Mouse (Mus musculus) embryonic facial prominence, embryonic 11.5 days (tissue): ENCODE results near the gene Grm4. TPM values are rescaled to one million over a fixed set of nuclear protein-coding genes. Genes with fewer than 3 reads are reported as not detected.

Experiments used
- ATAC-seq: fragments of 200-750 bp; cut with Nextera tagmentation; replicated peaks from 2 replicates; pipeline ENCODE4 v1.8.0; 2017; ENCODE audit warnings: low read depth; ENCODE audit not compliant: insufficient number of reproducible peaks, low FRiP score, low TSS enrichment
- DNase-seq: peaks from one replicate; pipeline ENCODE4 v3.0.0-alpha.2; 2015; ENCODE audit warnings: low spot score
- H3K27ac ChIP-seq: fragments of 300-500 bp; sonication (generic); replicated peaks from 2 replicates; pipeline ENCODE4 v1.5.1; 2014; ENCODE audit warnings: mild to moderate bottlenecking, low read depth, low read length, control low read depth
- H3K27me3 ChIP-seq: fragments of 300-500 bp; sonication (generic); 2 replicates; pipeline ENCODE4 v1.6.1; 2014; ENCODE audit warnings: mild to moderate bottlenecking, low read length, moderate library complexity, mixed read lengths; ENCODE audit not compliant: control insufficient read depth, insufficient read depth
- H3K36me3 ChIP-seq: fragments of 300-500 bp; sonication (generic); replicated peaks from 2 replicates; pipeline ENCODE4 v1.6.1; 2014; ENCODE audit warnings: low read depth, mild to moderate bottlenecking, low read length, moderate library complexity, mixed read lengths; ENCODE audit not compliant: control insufficient read depth, insufficient read depth
- H3K4me1 ChIP-seq: fragments of 300-500 bp; sonication (generic); 2 replicates; pipeline ENCODE4 v1.6.1; 2014; ENCODE audit warnings: low read length, mixed read lengths; ENCODE audit not compliant: control insufficient read depth, insufficient read depth
- H3K4me2 ChIP-seq: fragments of 300-500 bp; sonication (generic); 2 replicates; pipeline ENCODE4 v1.6.1; 2014; ENCODE audit warnings: low read depth, mild to moderate bottlenecking, control low read depth, low read length, moderate library complexity
- H3K4me3 ChIP-seq: fragments of 300-500 bp; sonication (generic); 2 replicates; pipeline ENCODE4 v1.5.1; 2014; ENCODE audit warnings: low read depth, low read length, control low read depth
- H3K9ac ChIP-seq: fragments of 300-500 bp; sonication (generic); replicated peaks from 2 replicates; pipeline ENCODE4 v1.6.1; 2014; ENCODE audit warnings: mild to moderate bottlenecking, control low read depth, low read length
- H3K9me3 ChIP-seq: fragments of 300-500 bp; sonication (generic); replicated peaks from 2 replicates; pipeline ENCODE4 v1.6.1; 2016; ENCODE audit warnings: mild to moderate bottlenecking, low read length, inconsistent platforms, mixed read lengths; ENCODE audit not compliant: control insufficient read depth
- WGBS: fragments of 180-500 bp; shearing (Covaris S2); extraction: QIAGEN DNeasy Blood & Tissue Kit; methylation state at CpG from one replicate; pipeline ENCODE4 v1.1.7; 2014; 5-methylcytosine and 5-hydroxymethylcytosine counted together
- polyA plus RNA-seq: library from polyadenylated mRNA; unstranded; fragments of >200 nt; fragmentation: Nextera tagmentation; extraction: Ambion mirVana; gene quantifications from 2 replicates; pipeline ENCODE4 v1.2.1, GENCODE M21; 2014

Grm4 gene
- polyA plus RNA-seq, 1 experiment from 2014 or later, result 0.49 TPM

GRCm38 (mm10) chr17:27435799-27436198 lies 85.4 kb downstream of the Grm4 start:
- 16% methylated on average over 13 of the region's 13 CpGs for WGBS
- Histone ChIP-seq H3K4me3 (no peak overlapping the region), H3K4me1 (no peaks in the 10 kb centered on the region), H3K9ac (no peak overlapping the region), H3K27me3 (no peaks in the 10 kb centered on the region), H3K36me3 (no peaks in the 10 kb centered on the region), H3K4me2 (no peak overlapping the region), H3K27ac (no peak overlapping the region), H3K9me3 (no peaks in the 10 kb centered on the region)
- peak; percentile 49 for DNase-seq
- no peak for ATAC-seq

GRCm38 (mm10) chr17:27435225-27435624 lies 86.0 kb downstream of the Grm4 start:
- H3K9ac ChIP-seq, result no peak overlapping the region
- no peaks in the 10 kb centered on the region for H3K9me3 ChIP-seq
- H3K4me3 ChIP-seq, result no peak overlapping the region
- WGBS, result 91% methylated on average over 15 of the region's 15 CpGs
- H3K4me2 ChIP-seq, result no peak overlapping the region
- H3K27me3 ChIP-seq, result no peaks in the 10 kb centered on the region
- ATAC-seq, result no peak
- no peaks in the 10 kb centered on the region for H3K4me1 ChIP-seq
- H3K36me3 ChIP-seq, result no peaks in the 10 kb centered on the region
- no peak for DNase-seq
- H3K27ac ChIP-seq, result no peak overlapping the region

- no peak for ATAC-seq
- WGBS, result 67% methylated on average over 1 of the region's 1 CpGs
Observed at GRCm38 (mm10) chr17:27434066-27434465, 87.1 kb downstream of the Grm4 start.

GRCm38 (mm10) chr17:27433179-27433680 lies 88.0 kb downstream of the Grm4 start:
- ATAC-seq, result no peak
- H3K4me1 ChIP-seq, result no peaks in the 10 kb centered on the region
- no peak for DNase-seq
- H3K4me3 ChIP-seq, result no peak overlapping the region
- H3K27me3 ChIP-seq, result no peaks in the 10 kb centered on the region
- H3K27ac ChIP-seq, result no peak overlapping the region
- no peak overlapping the region for H3K9ac ChIP-seq
- no peak overlapping the region for H3K4me2 ChIP-seq
- 31% methylated on average over 3 of the region's 3 CpGs for WGBS
- no peaks in the 10 kb centered on the region for H3K36me3 ChIP-seq
- no peaks in the 10 kb centered on the region; the same call in 1 of the 2 replicates for H3K9me3 ChIP-seq

More at GRCm38 (mm10) chr17:27434066-27434465, 87.1 kb downstream of the Grm4 start:
- DNase-seq, result no peak
- H3K4me2 ChIP-seq, result no peak overlapping the region
- no peak overlapping the region for H3K27ac ChIP-seq
- no peaks in the 10 kb centered on the region for H3K36me3 ChIP-seq
- H3K4me1 ChIP-seq, result no peaks in the 10 kb centered on the region
- no peaks in the 10 kb centered on the region for H3K27me3 ChIP-seq
- no peak overlapping the region for H3K9ac ChIP-seq
- H3K4me3 ChIP-seq, result no peak overlapping the region
- H3K9me3 ChIP-seq, result no peaks in the 10 kb centered on the region

- no peaks in the 10 kb centered on the region for H3K36me3 ChIP-seq
- no peak overlapping the region; the same call in 1 of the 2 replicates for H3K9ac ChIP-seq
- 58% methylated on average over 9 of the region's 9 CpGs for WGBS
- H3K27ac ChIP-seq, result no peak overlapping the region
- ATAC-seq (peak; percentile 16), DNase-seq (no peak)
- H3K4me3 ChIP-seq, result no peak overlapping the region
- no peaks in the 10 kb centered on the region for H3K27me3 ChIP-seq
- H3K4me1 ChIP-seq, result no peaks in the 10 kb centered on the region
- H3K9me3 ChIP-seq, result no peaks in the 10 kb centered on the region; the same call in 1 of the 2 replicates
- H3K4me2 ChIP-seq, result no peak overlapping the region
Observed at GRCm38 (mm10) chr17:27432145-27432650, 89.0 kb downstream of the Grm4 start.

- Histone ChIP-seq H3K27me3 (no peaks in the 10 kb centered on the region), H3K4me1 (no peaks in the 10 kb centered on the region), H3K4me2 (no peak overlapping the region), H3K9ac (no peak overlapping the region), H3K9me3 (no peaks in the 10 kb centered on the region; the same call in 1 of the 2 replicates), H3K27ac (no peak overlapping the region), H3K36me3 (no peaks in the 10 kb centered on the region), H3K4me3 (no peak overlapping the region)
- no peak for DNase-seq
- no peak for ATAC-seq
- 86% methylated on average over 26 of the region's 26 CpGs for WGBS
Observed at GRCm38 (mm10) chr17:27431049-27431839, 90.0 kb downstream of the Grm4 start.

GRCm38 (mm10) chr17:27429757-27430156 lies 91.4 kb downstream of the Grm4 start:
- Histone ChIP-seq H3K4me3 (no peak overlapping the region), H3K27ac (no peak overlapping the region), H3K27me3 (no peaks in the 10 kb centered on the region), H3K4me1 (no peaks in the 10 kb centered on the region), H3K9me3 (no peaks in the 10 kb centered on the region; the same call in 1 of the 2 replicates), H3K9ac (no peak overlapping the region), H3K36me3 (no peaks in the 10 kb centered on the region), H3K4me2 (no peak overlapping the region)
- no peak for DNase-seq
- ATAC-seq, result no peak
- 60% methylated on average over 9 of the region's 9 CpGs for WGBS

GRCm38 (mm10) chr17:27425016-27425415 lies 96.2 kb downstream of the Grm4 start:
- Histone ChIP-seq H3K27ac (no peak overlapping the region), H3K4me2 (no peak overlapping the region), H3K9ac (no peak overlapping the region), H3K36me3 (no peaks in the 10 kb centered on the region), H3K4me3 (no peak overlapping the region), H3K27me3 (no peaks in the 10 kb centered on the region), H3K4me1 (peaks cover 7% of the 10 kb centered on the region), H3K9me3 (no peaks in the 10 kb centered on the region; the same call in 1 of the 2 replicates)
- WGBS, result 76% methylated on average over 2 of the region's 2 CpGs
- no peak for ATAC-seq
- no peak for DNase-seq
